Mouse (Mus musculus): ENCODE data around the gene Pnkd.
"Not testable (repeated sequence)": the region's sequence is repeated elsewhere in the genome, so short reads cannot be mapped to it uniquely, and the experiment has no call there.

Pnkd gene

GRCm38 (mm10) chr1:74388398-74388920 lies 103.7 kb downstream of the Pnkd start:
- DNase-seq (ENCODE audit: low read depth, low spot score): no peak

- peak; percentile 73 for DNase-seq (ENCODE audit: low read depth, low spot score)
Measured at GRCm38 (mm10) chr1:74389831-74390286, 105.1 kb downstream of the Pnkd start.

- peak; percentile 92 for DNase-seq (ENCODE audit: low read depth, low spot score)
Measured at GRCm38 (mm10) chr1:74390287-74390906, 105.7 kb downstream of the Pnkd start.

GRCm38 (mm10) chr1:74390924-74391748 lies 106.4 kb downstream of the Pnkd start, which contains the start of gene Ctdsp1:
TSS of gene Ctdsp1 (plus strand) at chr1:74391509.
- DNase-seq (ENCODE audit: low read depth, low spot score): peak; percentile 91

- DNase-seq (ENCODE audit: low read depth, low spot score): peak; percentile 56
Measured at GRCm38 (mm10) chr1:74391844-74392441, 107.2 kb downstream of the Pnkd start.

- no peak for DNase-seq (ENCODE audit: low read depth, low spot score)
Measured at GRCm38 (mm10) chr1:74392446-74392994, 107.8 kb downstream of the Pnkd start.

- DNase-seq (ENCODE audit: low read depth, low spot score): no peak
Measured at GRCm38 (mm10) chr1:74393010-74393409, 108.3 kb downstream of the Pnkd start.

GRCm38 (mm10) chr1:74393697-74394096 lies 109.0 kb downstream of the Pnkd start:
- no peak for DNase-seq (ENCODE audit: low read depth, low spot score)

GRCm38 (mm10) chr1:74394311-74394710 lies 109.6 kb downstream of the Pnkd start:
- DNase-seq (ENCODE audit: low read depth, low spot score): no peak

- no peak for DNase-seq (ENCODE audit: low read depth, low spot score)
Measured at GRCm38 (mm10) chr1:74394858-74395257, 110.1 kb downstream of the Pnkd start.

- DNase-seq (ENCODE audit: low read depth, low spot score): no peak
Measured at GRCm38 (mm10) chr1:74395290-74395689, 110.6 kb downstream of the Pnkd start.

GRCm38 (mm10) chr1:74396456-74397222 lies 111.9 kb downstream of the Pnkd start:
- DNase-seq (ENCODE audit: low read depth, low spot score): not testable (repeated sequence)

- peak; percentile 98 for DNase-seq (ENCODE audit: low read depth, low spot score)
Measured at GRCm38 (mm10) chr1:74397268-74397918, 112.7 kb downstream of the Pnkd start.

GRCm38 (mm10) chr1:74397919-74398451 lies 113.3 kb downstream of the Pnkd start:
- peak; percentile 91 for DNase-seq (ENCODE audit: low read depth, low spot score)

GRCm38 (mm10) chr1:74400531-74400930 lies 115.8 kb downstream of the Pnkd start:
- DNase-seq (ENCODE audit: low read depth, low spot score): no peak

GRCm38 (mm10) chr1:74401015-74401702 lies 116.4 kb downstream of the Pnkd start:
- peak; percentile 73 for DNase-seq (ENCODE audit: low read depth, low spot score)
